Mouse (Mus musculus): ENCODE measurements around the gene Ppp4c. TPM values are rescaled to one million over a fixed set of nuclear protein-coding genes. Genes with fewer than 3 reads are reported as not detected.

Ppp4c gene
- 228 TPM for total RNA-seq (2023)

GRCm38 (mm10) chr7:126791851-126792720, at the start of gene Ppp4c:
TSS of gene Ppp4c (minus strand) at chr7:126792496.

GRCm38 (mm10) chr7:126831539-126831938, 39.2 kb upstream of the Ppp4c start, which contains the start of gene 4930451I11Rik:
TSS of gene 4930451I11Rik (minus strand) at chr7:126831639.

GRCm38 (mm10) chr7:126797411-126798126, 5.3 kb upstream of the Ppp4c start, which contains the start of gene Fam57b:
TSS of gene Fam57b (plus strand) at chr7:126797668.

GRCm38 (mm10) chr7:126780971-126781635, 11.2 kb downstream of the Ppp4c start, which contains the start of gene Tbx6:
TSS of gene Tbx6 (plus strand) at chr7:126781483.

GRCm38 (mm10) chr7:126776598-126777057, 15.7 kb downstream of the Ppp4c start, which contains the start of gene Ypel3:
TSS of gene Ypel3 (plus strand) at chr7:126776955.

GRCm38 (mm10) chr7:126766201-126766600, 26.1 kb downstream of the Ppp4c start, which contains the start of gene Gdpd3:
TSS of gene Gdpd3 (plus strand) at chr7:126766334.

GRCm38 (mm10) chr7:126759050-126759671, 33.1 kb downstream of the Ppp4c start, which contains the start of gene Mapk3:
TSS of gene Mapk3 (plus strand) at chr7:126759601.

Other genes with a start within 250 kb of the Ppp4c start
- 132 TPM for gene Eif3c, start 226.1 kb downstream of the Ppp4c start, total RNA-seq (2023)
- 3.3 TPM for gene Apobr, start 207.6 kb downstream of the Ppp4c start, total RNA-seq (2023)
- 99.4 TPM for gene Cln3, start 206.7 kb downstream of the Ppp4c start, total RNA-seq (2023)
- not detected for gene Il27, start 197.6 kb downstream of the Ppp4c start, total RNA-seq (2023)
- not detected for gene Nupr1, start 161.6 kb downstream of the Ppp4c start, total RNA-seq (2023)
- 56.0 TPM for gene Sgf29, start 143.2 kb downstream of the Ppp4c start, total RNA-seq (2023)
- not detected for gene Sult1a1, start 116.1 kb downstream of the Ppp4c start, total RNA-seq (2023)
- 174 TPM for gene Bola2, start 97.1 kb downstream of the Ppp4c start, total RNA-seq (2023)
- 7.5 TPM for gene Slx1b, start 96.7 kb downstream of the Ppp4c start, total RNA-seq (2023)
- 1,247 TPM for gene Coro1a, start 84.7 kb downstream of the Ppp4c start, total RNA-seq (2023)
- 42.7 TPM for gene Mapk3, start 32.9 kb downstream of the Ppp4c start, total RNA-seq (2023)
- gene Gdpd3, start 26.2 kb downstream of the Ppp4c start, total RNA-seq (2023) = 4.1 TPM
- 232 TPM for gene Ypel3, start 15.5 kb downstream of the Ppp4c start, total RNA-seq (2023)
- gene Tbx6, start 11.0 kb downstream of the Ppp4c start, total RNA-seq (2023) = 7.7 TPM
- not detected for gene Fam57b, start 5.2 kb upstream of the Ppp4c start, total RNA-seq (2023)
- not detected for gene 4930451I11Rik, start 39.1 kb upstream of the Ppp4c start, total RNA-seq (2023)
- gene Doc2a, start 54.9 kb upstream of the Ppp4c start, total RNA-seq (2023) = not detected
- 31.9 TPM for gene Hirip3, start 69.5 kb upstream of the Ppp4c start, total RNA-seq (2023)
- 55.6 TPM for gene Ino80e, start 69.9 kb upstream of the Ppp4c start, total RNA-seq (2023)
- gene Taok2, start 92.2 kb upstream of the Ppp4c start, total RNA-seq (2023) = 95.7 TPM
- 26.0 TPM for gene Tmem219, start 130.4 kb upstream of the Ppp4c start, total RNA-seq (2023)
- gene Kctd13, start 136.4 kb upstream of the Ppp4c start, total RNA-seq (2023) = 36.8 TPM
- gene Asphd1, start 157.1 kb upstream of the Ppp4c start, total RNA-seq (2023) = not detected
- 6.5 TPM for gene Sez6l2, start 158.1 kb upstream of the Ppp4c start, total RNA-seq (2023)
- 125 TPM for gene Cdipt, start 183.4 kb upstream of the Ppp4c start, total RNA-seq (2023)
- gene Cdiptos, start 183.6 kb upstream of the Ppp4c start, total RNA-seq (2023) = not detected
- gene Mvp, start 222.1 kb upstream of the Ppp4c start, total RNA-seq (2023) = 25.6 TPM
- not detected for gene Pagr1b, start 224.0 kb upstream of the Ppp4c start, total RNA-seq (2023)
- gene Pagr1a, start 224.9 kb upstream of the Ppp4c start, total RNA-seq (2023) = 3.0 TPM
- gene Gm42742, start 228.6 kb upstream of the Ppp4c start, total RNA-seq (2023) = 43.4 TPM
- gene Prrt2, start 228.7 kb upstream of the Ppp4c start, total RNA-seq (2023) = 2.1 TPM
- gene Maz, start 234.5 kb upstream of the Ppp4c start, total RNA-seq (2023) = 202 TPM
- gene Kif22, start 250.0 kb upstream of the Ppp4c start, total RNA-seq (2023) = 2.7 TPM